Comparison of ENCODE assay signal across 8 mouse cellular contexts in genomic region chr7:24081634-24082431, GRCm38 (mm10). TPM values are rescaled to one million over a fixed set of nuclear protein-coding genes. Genes with fewer than 3 reads are reported as not detected.
DNase-seq lines count a peak whose midpoint lies in the region; ATAC-seq and TF ChIP-seq lines count a peak whose summit lies in the region.

Zfp180 (plus strand) TSS chr7:24081924.

- TF ChIP-seq EP300 in lung, postnatal 0 days (IDR thresholded peaks at IDR 0.05) = no peak

- TF ChIP-seq CTCF in lung, postnatal 0 days (IDR thresholded peaks at IDR 0.05) = no peak

- no peaks in the 10 kb centered on the region for H3K27me3 ChIP-seq in hindbrain, embryonic 10.5 days (ENCODE audit: insufficient read depth, poor library complexity, severe bottlenecking)
- H3K27me3 ChIP-seq in lung, postnatal 0 days (replicated peaks; ENCODE audit: insufficient read depth, low read length) = no peaks in the 10 kb centered on the region

- peak within 1 kb of the TSS; percentile 56 for H3K9ac ChIP-seq in lung, postnatal 0 days (replicated peaks; ENCODE audit: low read depth)

- DNase-seq in MN1 (ENCODE audit: low spot score) = peak; percentile 96
- DNase-seq in cerebellum, adult 9-10 months = peak; percentile 97
- DNase-seq in hindbrain, embryonic 10.5 days (ENCODE audit: low spot score) = peak; percentile 92
- peak; percentile 97 for DNase-seq in layer of hippocampus, adult 9-11 months
- peak; percentile 99 for DNase-seq in lung, postnatal 0 days (ENCODE audit: low spot score)
- peak; percentile 87 for DNase-seq in ovary, postnatal 14 days (ENCODE audit: low spot score)
- peak; percentile 93 for DNase-seq in thymus, postnatal 14 days

- peak within 1 kb of the TSS; percentile 69 for H3K4me2 ChIP-seq in lung, postnatal 0 days (replicated peaks; ENCODE audit: low read depth, low read length)

- H3K9me3 ChIP-seq in hindbrain, embryonic 10.5 days = peaks cover 38% of the 10 kb centered on the region
- H3K9me3 ChIP-seq in lung, postnatal 0 days (ENCODE audit: low read length) = no peaks in the 10 kb centered on the region

- ATAC-seq in frontal cortex, adult (ENCODE audit: low TSS enrichment) = peak; percentile 97
- ATAC-seq in lung, postnatal 0 days = peak; percentile 100

- peaks cover 17% of the 10 kb centered on the region for H3K4me1 ChIP-seq in hindbrain, embryonic 10.5 days (replicated peaks)
- peaks cover 3% of the 10 kb centered on the region; the same call in 1 of the 2 replicates for H3K4me1 ChIP-seq in lung, postnatal 0 days (ENCODE audit: insufficient read depth, low read depth, low read length)

- peaks cover 38% of the 10 kb centered on the region for H3K36me3 ChIP-seq in hindbrain, embryonic 10.5 days
- no peaks in the 10 kb centered on the region for H3K36me3 ChIP-seq in lung, postnatal 0 days (ENCODE audit: insufficient read depth, low read length)

- WGBS in hindbrain, embryonic 10.5 days = 16% methylated on average over 44 of the region's 44 CpGs
- 18% methylated on average over 44 of the region's 44 CpGs for WGBS in lung, postnatal 0 days

- peak within 1 kb of the TSS; percentile 85 for H3K27ac ChIP-seq in hindbrain, embryonic 10.5 days
- peak within 1 kb of the TSS; percentile 43 for H3K27ac ChIP-seq in lung, postnatal 0 days (ENCODE audit: low read length)

- peak within 1 kb of the TSS; percentile 60 for H3K4me3 ChIP-seq in hindbrain, embryonic 10.5 days
- H3K4me3 ChIP-seq in lung, postnatal 0 days (ENCODE audit: low read depth, low read length) = peak within 1 kb of the TSS; percentile 62

RNA-seq across cellular contexts. Expression of gene Zfp180, which starts in this region (rescaled TPM):
- polyA plus RNA-seq in hindbrain, embryonic 10.5 days (2016; fragmentation: Nextera tagmentation; extraction: Ambion mirVana) = 25.9 and 29.4 TPM in 2 replicates
- polyA plus RNA-seq in lung, postnatal 0 days (2015; fragmentation: Nextera tagmentation; extraction: Ambion mirVana) = 10.4 and 10.5 TPM in 2 replicates

Comparison
In these comparisons a context has a peak if more than half of its experiments do, and no peak if none do; other contexts are left out.
1. Peak in every context shown above with its lines: DNase-seq, ATAC-seq, H3K4me3 ChIP-seq and H3K27ac ChIP-seq.